Mouse (Mus musculus): ENCODE measurements around the gene Selenos.

DNA sequence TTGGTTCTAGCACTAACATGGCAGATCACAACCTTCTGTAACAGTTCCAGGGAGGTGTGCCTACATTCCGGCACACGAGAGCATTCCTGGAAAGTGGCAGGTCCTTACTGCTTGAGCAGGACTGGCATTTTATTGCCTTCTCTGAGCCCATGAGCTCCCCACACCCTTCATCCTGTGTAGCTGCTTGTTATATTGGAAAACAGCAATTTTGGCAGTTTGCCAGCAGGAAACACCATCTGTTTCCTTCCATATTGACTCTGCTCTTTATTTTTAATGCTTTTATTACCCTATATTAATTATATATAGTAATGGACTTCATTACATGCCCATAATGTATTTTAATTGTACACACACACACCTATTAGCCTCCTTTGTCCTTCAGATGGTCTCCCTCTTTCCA, 3.0 kb upstream of the Selenos start:
- TF ChIP-seq CTCF (IDR thresholded peaks at IDR 0.05; ENCODE audit: insufficient read depth, low read depth, low read length): no peak
- no peak for TF ChIP-seq POLR2A (IDR thresholded peaks at IDR 0.05; ENCODE audit: insufficient read depth, low read depth, low read length)

Data from olfactory bulb, adult 2 months (tissue).